Mouse (Mus musculus) heart, postnatal 14 days (tissue): ENCODE measurements around the gene Gm2696. TPM values are rescaled to one million over a fixed set of nuclear protein-coding genes. Genes with fewer than 3 reads are reported as not detected.

ENCODE experiments used
- DNase-seq, 2 experiments: peaks; one replicate each; pipeline ENCODE4 v3.0.0; 2021 to 2022
- intact Hi-C: fragments of 180-260 bp; cut with DNase I; formaldehyde crosslinking; loops from one replicate; pipeline ENCODE4 v1.15.1; 2025
- total RNA-seq, 2 experiments: library from RNA; stranded (reverse); gene quantifications; 2 replicates each; pipeline ENCODE4 v1.2.3; 2021

Gm2696 gene
- total RNA-seq, 2 experiments from 2014 or later = not detected

DNA sequence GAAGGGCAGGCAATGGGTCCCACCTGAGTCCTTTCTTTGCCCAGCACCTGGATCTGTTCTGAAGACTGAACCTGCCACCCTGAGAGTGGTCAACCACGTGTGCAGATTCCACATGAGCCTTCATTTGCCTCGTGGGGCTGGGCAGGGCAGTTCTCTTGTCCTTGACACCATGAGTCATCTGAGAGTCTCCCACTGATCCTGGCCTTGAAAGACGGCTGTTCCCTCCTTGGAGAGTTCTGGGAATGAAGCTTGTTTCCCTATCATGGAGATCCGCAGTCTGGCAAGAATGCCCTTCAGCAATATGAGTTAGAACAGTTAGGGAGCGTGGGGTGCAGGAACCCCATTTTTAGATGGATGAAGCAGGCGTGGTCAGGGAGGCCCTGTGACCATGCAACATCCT is 24.5 kb downstream of the Gm2696 start:
- intact Hi-C loops = no loop called here
- DNase-seq = no peak

GRCm38 (mm10) chr10:77846503-77846902 is 32.0 kb downstream of the Gm2696 start, which contains the start of gene Gm36176:
Gene Gm36176 (plus strand): TSS chr10:77846803.
- intact Hi-C loops = no loop called here
- DNase-seq = no peak

- no peak for DNase-seq
- intact Hi-C loops = no loop called here
Measured at GRCm38 (mm10) chr10:77846961-77847360, 32.5 kb downstream of the Gm2696 start.

GRCm38 (mm10) chr10:77847538-77847937 is 33.1 kb downstream of the Gm2696 start:
- DNase-seq = no peak
- intact Hi-C loops = no loop called here

DNA sequence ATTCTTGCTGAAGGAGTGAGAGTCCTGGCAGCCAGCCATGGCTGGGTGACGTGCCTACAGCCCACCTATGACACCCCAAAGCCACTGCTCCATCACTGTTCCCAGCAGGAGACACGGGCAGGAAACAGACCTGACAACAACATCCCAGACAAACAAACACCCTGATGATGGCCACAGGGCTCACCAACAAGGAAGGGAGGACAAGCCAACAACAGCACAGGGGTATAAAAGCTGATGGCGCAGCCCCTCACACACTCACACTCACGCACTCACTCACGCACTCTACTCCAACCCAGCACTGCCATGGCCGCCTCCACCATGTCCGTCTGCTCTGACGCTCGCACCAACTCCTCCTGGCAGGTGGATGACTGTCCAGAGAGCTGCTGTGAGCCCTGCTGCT is 38.1 kb downstream of the Gm2696 start, which contains the start of gene Gm10318:
Gene Gm10318 (plus strand): TSS at position 301 of the 400 bp plus-strand sequence.
- no peak for DNase-seq
- intact Hi-C loops = no loop called here

DNA sequence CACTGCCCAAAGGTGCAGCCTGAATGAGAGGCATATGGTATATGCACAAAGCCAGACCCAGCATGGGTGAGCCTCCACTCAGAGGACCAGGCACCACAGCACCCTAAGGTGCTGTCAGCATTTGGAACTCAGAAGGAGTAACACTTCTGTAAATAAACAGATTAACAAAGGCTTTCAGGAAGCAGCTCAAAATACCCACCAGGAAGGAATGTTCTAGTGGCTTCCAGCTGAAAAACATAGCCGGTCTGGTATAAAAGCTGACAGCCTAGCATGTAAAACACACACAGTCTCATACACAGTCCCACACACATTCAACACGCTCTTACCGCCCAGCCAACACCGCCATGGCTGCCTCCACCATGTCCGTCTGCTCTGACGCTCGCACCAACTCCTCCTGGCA is 47.2 kb downstream of the Gm2696 start, which contains the start of gene Gm3285:
Gene Gm3285 (plus strand): TSS at position 301 of the 400 bp plus-strand sequence.
- DNase-seq = no peak
- intact Hi-C loops = no loop called here

DNA sequence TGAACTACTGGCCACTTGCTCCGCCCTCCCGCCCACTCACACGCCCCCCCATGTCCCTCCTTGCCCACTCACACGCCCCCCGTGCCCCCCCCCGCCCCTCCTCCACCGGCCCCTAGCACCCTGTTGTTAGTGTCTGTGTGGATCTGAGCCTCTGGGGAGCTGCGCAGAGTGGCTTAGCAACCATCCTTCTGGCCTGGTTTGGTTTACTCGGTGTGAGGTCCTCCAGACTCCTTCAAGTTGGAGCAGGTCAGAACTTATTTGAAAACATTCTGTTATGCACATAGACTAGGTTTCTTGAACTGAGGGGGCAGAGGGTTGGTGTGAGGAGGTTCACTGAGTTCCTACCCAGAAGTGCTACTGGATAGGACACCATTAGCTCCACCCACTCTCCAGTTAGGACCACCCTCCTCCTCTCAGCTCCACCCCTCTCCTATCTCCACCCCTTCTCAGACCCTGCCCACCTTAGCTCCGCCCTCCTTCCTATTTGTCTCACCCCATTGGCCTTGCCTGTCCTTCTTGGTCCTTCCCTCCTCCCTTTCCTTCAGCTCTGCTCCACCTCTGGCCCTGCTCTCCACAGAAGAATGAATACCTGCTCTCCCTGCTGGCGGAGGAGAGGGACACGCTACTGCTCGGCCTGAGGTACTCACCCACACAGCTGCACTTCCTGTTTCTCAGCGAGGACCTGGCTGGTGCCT is 49.7 kb downstream of the Gm2696 start:
- intact Hi-C loops = no loop called here
- no peak for DNase-seq

GRCm38 (mm10) chr10:77864762-77865143 is 50.3 kb downstream of the Gm2696 start:
- intact Hi-C loops = no loop called here

GRCm38 (mm10) chr10:77867546-77867945 is 53.1 kb downstream of the Gm2696 start:
- peak in 1 of 2 experiments; percentile 11 for DNase-seq
- intact Hi-C loops = no loop called here

More at GRCm38 (mm10) chr10:77864762-77865143, 50.3 kb downstream of the Gm2696 start:
- DNase-seq = no peak

DNA sequence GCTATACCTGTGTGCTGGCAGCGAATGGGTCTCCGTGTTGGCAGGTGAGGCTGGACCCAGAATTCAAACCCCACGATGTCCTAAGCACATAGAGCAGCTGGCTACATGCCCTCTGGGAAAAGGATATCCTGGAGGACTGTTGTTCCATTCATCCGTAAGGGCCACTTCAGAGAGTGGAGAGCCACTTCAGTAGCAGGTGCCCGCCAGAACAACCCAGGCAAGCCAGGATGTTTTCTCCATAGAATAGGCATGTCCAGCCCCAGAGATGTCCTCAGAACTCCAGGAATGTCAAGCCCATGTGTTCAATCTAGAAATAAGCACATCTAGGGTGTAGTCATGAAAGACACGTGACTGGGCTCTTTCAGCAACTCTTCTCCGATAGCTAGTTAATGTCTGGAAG is 55.2 kb downstream of the Gm2696 start:
- intact Hi-C loops = loop anchor here (10.0 kb wide), 1 partner anchor 165 kb away; the partner anchor contains the start of gene Gm10272
- no peak for DNase-seq

GRCm38 (mm10) chr10:77878985-77879384 is 64.5 kb downstream of the Gm2696 start:
- intact Hi-C loops = loop anchor here (2.0 to 10.0 kb wide), 2 partner anchors 174 to 252 kb away; partner anchors contain the start of gene Gm10272
- peak; percentile 37 to 64 for DNase-seq

DNA sequence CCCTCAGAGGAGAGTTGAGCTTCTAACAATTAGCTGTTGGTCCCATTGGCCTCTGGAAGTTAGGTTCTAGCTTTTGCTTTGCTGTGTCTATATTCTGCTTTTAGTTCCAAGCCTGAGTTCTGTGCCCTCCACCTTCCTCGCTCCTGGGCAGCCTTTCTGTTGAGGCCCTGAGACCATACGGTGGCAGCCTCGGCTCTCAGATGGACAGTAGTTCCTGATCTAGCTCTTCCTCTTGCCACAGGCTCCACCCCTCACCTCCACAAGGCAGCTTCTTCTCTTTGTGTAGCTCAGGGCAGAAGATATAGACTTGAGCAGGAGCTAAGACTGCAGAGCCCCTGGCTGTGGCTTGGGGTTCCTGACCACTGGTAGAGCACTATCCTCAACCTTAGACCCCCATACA is 65.8 kb downstream of the Gm2696 start:
- intact Hi-C loops = loop anchor here (5.0 to 10.0 kb wide), 2 partner anchors 153 to 366 kb away; partner anchors contain the start of genes Fam207a and Gm10100
- no peak for DNase-seq

GRCm38 (mm10) chr10:77882553-77882952 is 68.1 kb downstream of the Gm2696 start:
- intact Hi-C loops = loop anchor here (5.0 to 10.0 kb wide), 2 partner anchors 155 to 368 kb away; partner anchors contain the start of genes Fam207a and Gm10100
- no peak for DNase-seq

Other genes with a start within 250 kb of the Gm2696 start
- 100 to 1,000 TPM; 128 to 132 TPM for gene Pttg1ip, start 233.0 kb upstream of the Gm2696 start, total RNA-seq
- 10 to 100 TPM; 53.7 to 61.6 TPM for gene Sumo3, start 208.6 kb upstream of the Gm2696 start, total RNA-seq
- 10 to 100 TPM in 1 of 2 experiments, 1 to 10 TPM in 1; 7.6 to 12.7 TPM for gene Gm49325, start 208.5 kb upstream of the Gm2696 start, total RNA-seq
- gene Ube2g2, start 192.4 kb upstream of the Gm2696 start, total RNA-seq = 10 to 100 TPM; 59.2 to 60.6 TPM
- gene Tspear, start 128.1 kb upstream of the Gm2696 start, total RNA-seq = under 1 TPM in 1 of 2 experiments, not detected in 1; 0.17 TPM
- not detected for gene Gm19402, start 123.9 kb upstream of the Gm2696 start, total RNA-seq
- not detected for gene Gm9508, start 117.4 kb upstream of the Gm2696 start, total RNA-seq
- not detected for gene Gm10272, start 108.1 kb upstream of the Gm2696 start, total RNA-seq
- gene Gm10024, start 103.2 kb upstream of the Gm2696 start, total RNA-seq = not detected
- not detected for gene Gm10142, start 98.9 kb upstream of the Gm2696 start, total RNA-seq
- gene Krtap12-1, start 94.1 kb upstream of the Gm2696 start, total RNA-seq = not detected
- not detected for gene Gm10100, start 88.2 kb upstream of the Gm2696 start, total RNA-seq
- not detected for gene Gm18596, start 72.0 kb upstream of the Gm2696 start, total RNA-seq
- not detected for gene Gm9736, start 63.3 kb upstream of the Gm2696 start, total RNA-seq
- gene Gm3233, start 55.0 kb upstream of the Gm2696 start, total RNA-seq = not detected
- gene Gm3238, start 43.4 kb upstream of the Gm2696 start, total RNA-seq = not detected
- gene Gm7138, start 37.7 kb upstream of the Gm2696 start, total RNA-seq = not detected
- not detected for gene Gm3250, start 32.1 kb upstream of the Gm2696 start, total RNA-seq
- not detected for gene Gm7137, start 26.5 kb upstream of the Gm2696 start, total RNA-seq
- not detected for gene Gm9639, start 19.6 kb upstream of the Gm2696 start, total RNA-seq
- not detected for gene Gm19668, start 15.5 kb upstream of the Gm2696 start, total RNA-seq
- gene Gm9507, start 2.8 kb upstream of the Gm2696 start, total RNA-seq = not detected
- gene Krtap10-4, start 12.4 kb downstream of the Gm2696 start, total RNA-seq = not detected
- gene Krtap10-10, start 21.3 kb downstream of the Gm2696 start, total RNA-seq = not detected
- not detected for gene Gm36176, start 32.1 kb downstream of the Gm2696 start, total RNA-seq
- gene Gm10318, start 38.2 kb downstream of the Gm2696 start, total RNA-seq = not detected
- gene Gm3285, start 47.3 kb downstream of the Gm2696 start, total RNA-seq = not detected
- under 1 TPM; 0.72 to 0.78 TPM for gene Lrrc3, start 87.9 kb downstream of the Gm2696 start, total RNA-seq
- 1 to 10 TPM in 1 of 2 experiments, under 1 TPM in 1; 0.34 to 1.5 TPM for gene Trpm2, start 155.9 kb downstream of the Gm2696 start, total RNA-seq
- gene 1810043G02Rik, start 163.8 kb downstream of the Gm2696 start, total RNA-seq = 10 to 100 TPM in 1 of 2 experiments, 1 to 10 TPM in 1; 8.1 to 10.2 TPM
- gene Pfkl, start 195.4 kb downstream of the Gm2696 start, total RNA-seq = 100 to 1,000 TPM; 104 to 107 TPM
- not detected for gene Dnmt3l, start 227.3 kb downstream of the Gm2696 start, total RNA-seq
- gene Aire, start 228.9 kb downstream of the Gm2696 start, total RNA-seq = under 1 TPM in 1 of 2 experiments, not detected in 1; 0.12 TPM